Mouse (Mus musculus) embryonic facial prominence, embryonic 11.5 days (tissue): Measurements from ENCODE around the gene Dyx1c1. TPM values are rescaled to one million over a fixed set of nuclear protein-coding genes. Genes with fewer than 3 reads are reported as not detected.

ENCODE experiments used
- ATAC-seq: fragments of 200-750 bp; cut with Nextera tagmentation; replicated peaks from 2 replicates; pipeline ENCODE4 v1.8.0; 2017; ENCODE audit warnings: low read depth; ENCODE audit not compliant: insufficient number of reproducible peaks, low FRiP score, low TSS enrichment
- DNase-seq: peaks from one replicate; pipeline ENCODE4 v3.0.0-alpha.2; 2015; ENCODE audit warnings: low spot score
- H3K27ac ChIP-seq: fragments of 300-500 bp; sonication (generic); replicated peaks from 2 replicates; pipeline ENCODE4 v1.5.1; 2014; ENCODE audit warnings: mild to moderate bottlenecking, low read depth, low read length, control low read depth
- H3K27me3 ChIP-seq: fragments of 300-500 bp; sonication (generic); 2 replicates; pipeline ENCODE4 v1.6.1; 2014; ENCODE audit warnings: mild to moderate bottlenecking, low read length, moderate library complexity, mixed read lengths; ENCODE audit not compliant: control insufficient read depth, insufficient read depth
- H3K36me3 ChIP-seq: fragments of 300-500 bp; sonication (generic); replicated peaks from 2 replicates; pipeline ENCODE4 v1.6.1; 2014; ENCODE audit warnings: low read depth, mild to moderate bottlenecking, low read length, moderate library complexity, mixed read lengths; ENCODE audit not compliant: control insufficient read depth, insufficient read depth
- H3K4me1 ChIP-seq: fragments of 300-500 bp; sonication (generic); 2 replicates; pipeline ENCODE4 v1.6.1; 2014; ENCODE audit warnings: low read length, mixed read lengths; ENCODE audit not compliant: control insufficient read depth, insufficient read depth
- H3K4me2 ChIP-seq: fragments of 300-500 bp; sonication (generic); 2 replicates; pipeline ENCODE4 v1.6.1; 2014; ENCODE audit warnings: low read depth, mild to moderate bottlenecking, control low read depth, low read length, moderate library complexity
- H3K4me3 ChIP-seq: fragments of 300-500 bp; sonication (generic); 2 replicates; pipeline ENCODE4 v1.5.1; 2014; ENCODE audit warnings: low read depth, low read length, control low read depth
- H3K9ac ChIP-seq: fragments of 300-500 bp; sonication (generic); replicated peaks from 2 replicates; pipeline ENCODE4 v1.6.1; 2014; ENCODE audit warnings: mild to moderate bottlenecking, control low read depth, low read length
- H3K9me3 ChIP-seq: fragments of 300-500 bp; sonication (generic); replicated peaks from 2 replicates; pipeline ENCODE4 v1.6.1; 2016; ENCODE audit warnings: mild to moderate bottlenecking, low read length, inconsistent platforms, mixed read lengths; ENCODE audit not compliant: control insufficient read depth
- WGBS: fragments of 180-500 bp; shearing (Covaris S2); extraction: QIAGEN DNeasy Blood & Tissue Kit; methylation state at CpG from one replicate; pipeline ENCODE4 v1.1.7; 2014; 5-methylcytosine and 5-hydroxymethylcytosine counted together
- polyA plus RNA-seq: library from polyadenylated mRNA; unstranded; fragments of >200 nt; fragmentation: Nextera tagmentation; extraction: Ambion mirVana; gene quantifications from 2 replicates; pipeline ENCODE4 v1.2.1, GENCODE M21; 2014

Gene Dyx1c1
- polyA plus RNA-seq, 1 experiment from 2014 or later = 1.5 TPM

DNA sequence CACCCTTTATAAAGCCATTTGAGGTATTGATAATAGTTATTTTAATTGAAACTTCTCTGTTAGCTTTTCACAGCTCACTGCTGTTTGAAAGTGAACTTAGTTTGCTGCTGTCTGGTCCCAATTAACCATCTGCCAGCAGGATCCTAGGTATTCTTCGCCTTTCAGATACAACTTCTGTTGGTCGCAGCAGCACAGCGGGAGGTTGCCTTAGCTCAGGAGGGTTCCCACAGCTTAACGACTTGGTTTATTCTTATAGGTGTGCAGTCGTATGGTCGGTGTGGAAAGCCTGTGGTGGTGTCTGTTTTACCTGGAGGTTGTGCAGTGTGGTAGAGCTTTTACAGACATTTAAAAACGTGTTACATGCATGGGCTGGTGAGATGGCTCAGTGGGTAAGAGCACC, 38.2 kb downstream of the Dyx1c1 start:
- WGBS = 58% methylated on average over 7 of the region's 7 CpGs
- Histone ChIP-seq H3K9ac (no peak overlapping the region), H3K4me3 (no peak overlapping the region), H3K9me3 (no peaks in the 10 kb centered on the region), H3K27ac (no peak overlapping the region), H3K36me3 (no peaks in the 10 kb centered on the region), H3K27me3 (no peaks in the 10 kb centered on the region), H3K4me2 (no peak overlapping the region), H3K4me1 (no peaks in the 10 kb centered on the region)
- ATAC-seq (no peak), DNase-seq (no peak)

DNA sequence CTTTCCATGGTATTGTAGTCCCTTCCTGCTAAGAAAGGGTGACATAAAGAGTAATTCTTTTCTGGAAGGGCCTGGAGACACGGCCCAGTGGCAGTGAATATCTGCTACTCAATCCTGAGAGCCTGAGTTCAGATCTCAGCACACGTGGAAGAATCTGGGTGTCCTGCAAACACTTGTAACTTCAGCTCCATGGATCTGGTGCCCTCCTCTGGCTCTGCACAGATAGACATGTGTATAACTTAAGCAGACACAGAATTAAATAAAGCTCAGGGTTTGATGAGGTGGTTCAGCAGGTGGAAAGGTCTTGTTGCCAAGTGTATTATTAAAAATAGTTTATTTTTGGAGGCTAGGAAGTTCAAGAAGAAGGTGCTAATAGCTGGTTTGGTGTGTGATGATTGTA, 41.9 kb downstream of the Dyx1c1 start:
- Histone ChIP-seq H3K4me3 (no peak overlapping the region), H3K4me1 (no peaks in the 10 kb centered on the region), H3K4me2 (no peak overlapping the region), H3K9ac (no peak overlapping the region), H3K27ac (no peak overlapping the region), H3K9me3 (no peaks in the 10 kb centered on the region), H3K27me3 (no peaks in the 10 kb centered on the region), H3K36me3 (no peaks in the 10 kb centered on the region)
- ATAC-seq = no peak
- DNase-seq = no peak
- 77% methylated on average over 2 of the region's 2 CpGs for WGBS

DNA sequence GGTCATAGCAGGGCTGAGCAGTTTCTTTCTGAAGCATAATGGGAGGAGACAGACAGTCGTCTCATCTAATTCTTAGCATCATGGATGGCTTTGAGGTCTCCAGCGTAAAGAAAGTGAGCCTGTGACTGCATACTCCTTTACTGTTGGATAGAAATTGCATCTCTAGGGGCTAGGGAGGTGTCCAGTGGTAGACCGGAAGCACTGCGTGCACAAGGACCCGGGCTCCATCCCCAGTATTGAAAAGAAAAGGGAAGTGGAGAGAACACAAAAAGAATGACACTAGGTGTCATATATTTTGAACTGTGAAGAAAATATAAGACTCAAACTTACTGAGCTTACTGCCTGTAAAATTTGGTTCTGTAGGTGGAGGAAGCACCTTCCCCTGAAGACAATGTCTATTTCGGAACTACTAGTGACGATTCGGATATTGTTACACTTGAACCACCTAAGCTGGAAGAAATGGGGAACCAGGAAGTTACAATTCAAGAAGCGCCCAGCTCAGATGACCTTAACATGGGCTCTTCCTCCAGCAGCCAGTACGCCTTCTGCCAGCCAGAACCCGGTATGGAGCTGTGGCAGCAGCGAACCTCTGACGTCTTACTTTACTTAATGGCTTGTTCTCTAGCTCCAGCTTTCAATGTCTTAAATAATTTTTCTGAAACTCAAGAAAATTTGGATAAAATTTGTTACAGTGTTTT, 42.9 kb downstream of the Dyx1c1 start:
- no peak overlapping the region for H3K9ac ChIP-seq
- no peak overlapping the region for H3K27ac ChIP-seq
- no peaks in the 10 kb centered on the region for H3K4me1 ChIP-seq
- DNase-seq (no peak), ATAC-seq (no peak)
- H3K27me3 ChIP-seq = no peaks in the 10 kb centered on the region
- no peak overlapping the region for H3K4me2 ChIP-seq
- 89% methylated on average over 13 of the region's 13 CpGs for WGBS
- no peaks in the 10 kb centered on the region for H3K36me3 ChIP-seq
- H3K4me3 ChIP-seq = no peak overlapping the region
- H3K9me3 ChIP-seq = no peaks in the 10 kb centered on the region

DNA sequence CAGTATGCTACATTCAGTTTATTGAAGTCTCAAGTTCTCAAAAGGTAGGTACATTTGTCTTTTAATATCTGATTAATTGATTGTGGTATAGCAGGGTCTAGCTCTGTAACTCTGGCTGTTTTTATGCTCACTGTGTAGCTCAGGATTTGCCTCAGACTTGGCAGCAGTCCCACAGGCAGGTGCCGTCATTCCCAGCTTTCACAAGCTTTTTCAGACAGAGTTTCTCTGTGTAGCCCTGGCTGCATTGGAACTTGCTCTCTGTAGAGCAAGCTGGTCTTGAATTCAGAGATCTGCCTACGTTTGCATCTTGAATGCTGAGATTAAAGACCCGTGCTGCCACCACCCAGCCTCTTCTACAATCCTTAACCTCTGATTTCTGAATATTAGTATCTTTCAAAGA, 43.6 kb downstream of the Dyx1c1 start:
- no peak for ATAC-seq
- no peaks in the 10 kb centered on the region for H3K27me3 ChIP-seq
- no peaks in the 10 kb centered on the region for H3K9me3 ChIP-seq
- no peak overlapping the region for H3K4me3 ChIP-seq
- H3K9ac ChIP-seq = no peak overlapping the region
- H3K27ac ChIP-seq = no peak overlapping the region
- WGBS = 78% methylated on average over 3 of the region's 3 CpGs
- no peaks in the 10 kb centered on the region for H3K36me3 ChIP-seq
- no peaks in the 10 kb centered on the region for H3K4me1 ChIP-seq
- no peak for DNase-seq
- H3K4me2 ChIP-seq = no peak overlapping the region

DNA sequence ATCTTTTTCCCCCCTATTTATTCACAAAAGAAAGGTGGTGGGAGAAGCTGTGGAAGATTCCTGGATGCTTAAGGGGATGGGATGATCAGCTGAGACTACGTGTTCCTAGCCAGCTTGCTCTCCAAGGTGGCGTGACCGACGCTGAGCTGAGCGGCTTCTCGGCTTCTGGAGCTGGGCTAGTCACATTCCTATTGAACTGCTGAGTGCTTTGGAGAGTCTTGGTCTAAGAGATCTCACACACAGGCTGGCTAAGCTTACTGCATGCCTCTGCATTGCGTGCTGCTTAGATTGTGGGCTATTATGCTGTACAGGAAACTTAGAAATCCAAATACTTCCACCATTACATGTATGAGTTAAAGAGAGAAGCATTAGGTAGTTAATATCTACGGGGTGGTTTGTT, 45.5 kb downstream of the Dyx1c1 start:
- no peaks in the 10 kb centered on the region for H3K36me3 ChIP-seq
- H3K4me1 ChIP-seq = no peaks in the 10 kb centered on the region
- H3K4me3 ChIP-seq = no peak overlapping the region
- no peak for DNase-seq
- no peak overlapping the region for H3K27ac ChIP-seq
- WGBS = 85% methylated on average over 8 of the region's 8 CpGs
- no peak for ATAC-seq
- no peak overlapping the region for H3K4me2 ChIP-seq
- H3K9ac ChIP-seq = no peak overlapping the region
- no peaks in the 10 kb centered on the region for H3K27me3 ChIP-seq
- H3K9me3 ChIP-seq = no peaks in the 10 kb centered on the region

DNA sequence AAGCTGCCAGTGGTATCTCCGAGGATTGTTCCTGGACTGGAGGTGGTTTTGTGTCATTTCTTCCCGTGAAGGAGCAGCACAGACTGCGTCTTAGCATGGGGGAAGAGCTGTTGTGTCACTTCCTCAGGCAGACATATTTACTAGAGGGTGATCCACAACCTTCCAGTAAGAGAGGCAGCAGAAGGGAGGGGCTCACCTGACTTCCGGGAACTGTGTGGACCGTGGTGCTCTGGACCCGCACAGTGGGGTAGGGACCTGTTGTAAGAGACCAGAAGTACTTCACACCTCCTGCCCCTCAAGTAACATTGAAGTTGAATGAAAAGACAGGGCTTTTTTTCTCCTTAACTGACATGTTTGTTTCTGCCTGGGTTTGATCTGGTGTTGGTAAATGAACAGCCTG, 46.5 kb downstream of the Dyx1c1 start:
- DNase-seq (no peak), ATAC-seq (no peak)
- Histone ChIP-seq H3K4me3 (no peak overlapping the region), H3K9ac (no peak overlapping the region), H3K4me2 (no peak overlapping the region), H3K36me3 (no peaks in the 10 kb centered on the region), H3K27me3 (no peaks in the 10 kb centered on the region), H3K4me1 (no peaks in the 10 kb centered on the region), H3K9me3 (no peaks in the 10 kb centered on the region), H3K27ac (no peak overlapping the region)
- 84% methylated on average over 6 of the region's 6 CpGs for WGBS

DNA sequence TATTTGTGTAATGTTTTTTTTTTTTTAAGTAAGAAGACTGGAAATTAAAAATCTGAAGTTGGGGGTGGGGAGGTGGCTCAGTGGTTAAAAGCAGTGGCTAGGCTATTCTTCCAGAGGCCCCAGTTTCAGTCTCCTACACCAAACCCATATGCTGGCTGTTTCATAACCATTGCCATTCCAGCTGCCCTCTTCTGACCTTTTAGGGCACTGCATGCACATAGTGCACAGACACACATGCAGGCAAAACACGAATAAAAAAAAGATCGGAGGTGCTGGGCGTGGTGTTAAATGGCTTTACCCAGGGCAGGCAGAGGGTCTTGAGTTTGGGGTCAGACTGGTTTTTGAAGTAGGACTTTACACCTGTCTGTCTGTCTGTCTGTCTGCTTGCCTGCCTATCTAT, 47.6 kb downstream of the Dyx1c1 start:
- H3K36me3 ChIP-seq = no peaks in the 10 kb centered on the region
- 93% methylated on average over 3 of the region's 3 CpGs for WGBS
- no peak overlapping the region for H3K9ac ChIP-seq

DNA sequence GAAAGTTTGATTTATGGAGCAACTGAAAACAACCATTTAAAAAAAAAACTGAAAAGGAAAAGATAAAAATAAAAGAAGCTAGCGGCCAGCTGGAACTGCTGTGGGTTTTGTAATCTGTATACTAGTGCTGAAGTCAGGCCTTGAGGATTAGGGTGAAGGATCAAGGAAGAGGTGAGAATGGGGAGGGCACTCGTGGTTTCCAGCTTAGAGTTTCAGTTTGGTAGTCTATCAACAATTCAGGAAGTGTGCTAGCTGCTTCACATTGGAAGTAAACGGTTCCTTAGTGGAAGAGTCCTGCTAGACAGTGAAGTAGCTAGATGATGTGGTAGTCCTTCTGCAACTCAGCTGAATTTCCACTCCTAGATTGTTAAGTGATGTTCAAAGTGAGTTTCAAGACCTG, 49.8 kb downstream of the Dyx1c1 start:
- ATAC-seq = no peak
- no peak for DNase-seq
- Histone ChIP-seq H3K36me3 (no peaks in the 10 kb centered on the region), H3K4me3 (no peak overlapping the region), H3K4me2 (no peak overlapping the region), H3K27ac (no peak overlapping the region), H3K9me3 (no peaks in the 10 kb centered on the region), H3K27me3 (no peaks in the 10 kb centered on the region), H3K9ac (no peak overlapping the region), H3K4me1 (no peaks in the 10 kb centered on the region)
- WGBS = 69% methylated on average over 3 of the region's 3 CpGs

More for the DNA sequence above, 47.6 kb downstream of the Dyx1c1 start:
- DNase-seq (no peak), ATAC-seq (no peak)
- no peak overlapping the region for H3K27ac ChIP-seq
- no peaks in the 10 kb centered on the region for H3K4me1 ChIP-seq
- no peak overlapping the region for H3K4me3 ChIP-seq
- no peaks in the 10 kb centered on the region for H3K27me3 ChIP-seq
- H3K9me3 ChIP-seq = no peaks in the 10 kb centered on the region
- H3K4me2 ChIP-seq = no peak overlapping the region
